Mouse (Mus musculus) effector memory CD4-positive, alpha-beta T cell, adult 7 months (primary cell): ENCODE measurements around the gene Slc38a1. TPM values are rescaled to one million over a fixed set of nuclear protein-coding genes. Genes with fewer than 3 reads are reported as not detected.

ENCODE experiments used
- polyA plus RNA-seq: library from polyadenylated mRNA; unstranded; fragments of 100-300 nt; shearing (Covaris generic); gene quantifications from one replicate; pipeline ENCODE4 v1.2.1, GENCODE M21; 2017

Gene Slc38a1
- 184 TPM for polyA plus RNA-seq

GRCm38 (mm10) chr15:96642436-96643405 is at the start of gene Slc38a1:
Slc38a1 (minus strand) TSS chr15:96642913.

Other genes with a start within 250 kb of the Slc38a1 start
- gene Scaf11, start 182.1 kb downstream of the Slc38a1 start, polyA plus RNA-seq = 74.9 TPM
- gene Slc38a2, start 56.8 kb upstream of the Slc38a1 start, polyA plus RNA-seq = 409 TPM